Mouse (Mus musculus): ENCODE data around the gene Nipbl. TPM values are rescaled to one million over a fixed set of nuclear protein-coding genes. Genes with fewer than 3 reads are reported as not detected.

Gene Nipbl
- polyA plus RNA-seq, 1 experiment from 2014 or later = 12.5 TPM

Other genes starting within 250 kb of the Nipbl start
- not detected in 2 replicates for gene Gm2310, start 75.5 kb upstream of the Nipbl start, polyA plus RNA-seq (2015; fragmentation: Nextera tagmentation; extraction: Ambion mirVana)